Mouse (Mus musculus): ENCODE results near the gene Sik1.

Gene Sik1

DNA sequence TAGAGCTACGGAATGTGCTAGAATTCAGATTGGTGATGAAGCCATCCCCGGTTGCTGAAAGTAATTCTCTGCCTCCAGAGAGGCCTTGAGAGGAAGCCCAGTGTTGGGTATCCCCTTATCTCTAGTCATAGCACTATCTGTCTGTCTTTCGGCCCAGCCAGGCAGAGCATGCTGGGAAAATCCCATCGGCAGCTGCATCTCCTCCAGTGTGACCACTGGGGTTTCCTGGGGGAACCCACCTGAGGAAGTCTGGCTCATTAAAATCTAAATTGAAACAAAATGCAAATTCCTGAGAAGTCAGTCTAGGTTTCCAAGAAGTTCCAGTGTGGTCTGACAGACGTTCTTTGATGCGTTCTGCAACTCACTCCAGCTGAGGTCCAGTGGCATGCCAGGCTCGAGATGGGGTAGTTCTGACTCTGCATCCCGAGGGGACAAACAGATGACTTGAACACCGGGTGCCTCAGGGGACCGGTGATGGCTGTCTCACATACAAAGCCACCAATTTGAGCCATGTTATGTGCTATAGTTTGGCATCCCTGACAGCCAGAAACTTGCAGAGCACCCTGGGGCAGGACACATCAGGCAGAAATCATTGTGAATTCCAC is 19.8 kb upstream of the Sik1 start:
- DNase-seq = peak in 1 of 2 experiments; percentile 3

GRCm38 (mm10) chr17:31874691-31875090 is 19.1 kb upstream of the Sik1 start:
- DNase-seq = peak in 1 of 2 experiments; percentile 11

DNA sequence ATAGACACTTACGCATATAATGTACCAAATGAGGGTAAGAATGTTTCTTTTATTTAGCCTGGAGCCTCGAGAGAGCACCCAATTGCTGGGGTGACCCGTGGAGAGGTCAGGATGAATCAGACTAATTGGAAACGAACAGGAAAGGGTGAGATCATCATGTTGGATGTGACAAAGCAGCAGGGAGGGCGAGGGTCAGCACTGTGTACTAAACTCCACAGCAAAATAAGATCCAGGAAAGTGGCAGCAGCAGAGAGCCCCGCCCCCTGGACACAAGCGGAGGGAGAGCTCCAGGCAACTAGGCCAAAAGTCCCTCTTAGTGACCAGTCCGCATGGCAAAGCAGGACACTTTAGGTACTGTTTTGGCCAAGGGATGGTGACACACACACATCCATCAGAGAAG is 18.4 kb upstream of the Sik1 start:
- peak in 1 of 2 experiments; percentile 3 for DNase-seq

DNA sequence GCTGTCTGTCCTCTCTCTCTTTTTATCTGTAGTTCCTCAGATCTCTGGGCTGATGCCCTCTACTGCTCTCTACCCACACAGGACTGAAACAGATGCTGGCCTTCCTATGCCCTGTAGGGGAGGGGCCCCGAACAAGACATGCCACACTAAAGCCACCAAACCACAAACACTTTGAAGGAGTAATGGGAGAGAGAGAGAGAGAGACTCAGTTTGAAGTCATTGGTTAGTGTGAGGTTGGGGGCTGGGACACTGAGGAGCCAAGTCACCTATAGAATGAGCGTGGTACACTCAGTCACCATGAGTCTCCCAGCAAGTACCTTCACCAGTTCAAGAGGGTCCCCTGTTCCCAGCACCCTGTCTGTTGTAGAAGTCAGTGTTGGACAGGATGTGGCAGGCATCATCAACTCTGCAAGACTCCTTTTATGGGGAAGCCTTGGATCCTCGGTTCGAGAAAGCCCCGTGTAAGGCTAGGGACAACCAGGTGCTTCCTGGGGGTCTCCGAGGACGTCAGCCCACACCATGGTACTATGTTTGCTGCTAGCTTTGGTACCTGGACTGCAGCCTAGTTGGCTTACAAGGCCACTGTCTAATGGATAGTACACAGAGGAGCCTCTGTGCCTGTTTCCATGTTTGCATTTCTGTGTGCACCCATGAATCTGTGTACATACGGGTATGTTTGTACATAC is 17.7 kb upstream of the Sik1 start:
- peak in 1 of 2 experiments; percentile 1 for DNase-seq

GRCm38 (mm10) chr17:31872826-31873165 is 17.2 kb upstream of the Sik1 start:
- DNase-seq = no peak

DNA sequence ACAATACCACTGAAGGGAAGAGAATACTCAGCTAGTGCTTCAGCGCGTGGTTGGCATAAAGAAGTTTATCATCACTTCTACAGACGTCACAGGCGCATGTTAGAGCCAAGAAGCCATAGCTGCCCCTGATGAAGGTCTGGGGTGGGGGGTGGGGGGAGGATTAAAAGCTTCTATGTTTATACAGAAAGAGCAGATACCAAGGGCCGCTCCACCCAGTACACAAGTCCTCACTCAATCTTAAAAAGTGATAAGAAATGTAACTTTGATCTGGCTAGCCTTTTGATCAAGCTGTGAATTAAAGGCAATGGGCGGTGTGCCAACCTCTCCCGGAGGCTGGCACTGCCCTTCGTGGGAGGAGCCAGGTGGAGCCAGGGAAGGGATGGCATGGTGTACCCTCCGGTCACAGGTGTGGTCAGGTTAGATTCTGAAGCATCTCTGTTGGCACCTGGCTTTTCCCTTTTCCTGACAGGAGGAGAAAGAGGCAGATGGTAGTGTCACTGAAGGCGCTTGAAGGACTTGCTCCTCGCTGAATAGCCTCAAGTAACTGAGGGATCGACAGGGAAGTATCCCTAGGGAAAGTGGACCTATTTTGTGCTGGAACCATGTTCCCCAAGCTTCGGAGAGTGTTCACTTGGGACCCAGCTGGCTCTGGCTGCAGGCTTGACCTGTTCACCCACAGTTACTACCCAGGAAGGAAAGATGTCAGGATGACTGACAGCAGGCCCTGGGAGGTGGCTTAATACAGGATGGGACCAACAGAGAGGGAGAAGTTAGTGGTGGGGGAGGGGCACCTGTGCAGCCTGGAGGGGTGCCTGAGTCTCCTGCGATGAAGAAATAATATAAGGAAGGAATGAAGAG is 16.6 kb upstream of the Sik1 start:
- DNase-seq = peak in 1 of 2 experiments; percentile 4

DNA sequence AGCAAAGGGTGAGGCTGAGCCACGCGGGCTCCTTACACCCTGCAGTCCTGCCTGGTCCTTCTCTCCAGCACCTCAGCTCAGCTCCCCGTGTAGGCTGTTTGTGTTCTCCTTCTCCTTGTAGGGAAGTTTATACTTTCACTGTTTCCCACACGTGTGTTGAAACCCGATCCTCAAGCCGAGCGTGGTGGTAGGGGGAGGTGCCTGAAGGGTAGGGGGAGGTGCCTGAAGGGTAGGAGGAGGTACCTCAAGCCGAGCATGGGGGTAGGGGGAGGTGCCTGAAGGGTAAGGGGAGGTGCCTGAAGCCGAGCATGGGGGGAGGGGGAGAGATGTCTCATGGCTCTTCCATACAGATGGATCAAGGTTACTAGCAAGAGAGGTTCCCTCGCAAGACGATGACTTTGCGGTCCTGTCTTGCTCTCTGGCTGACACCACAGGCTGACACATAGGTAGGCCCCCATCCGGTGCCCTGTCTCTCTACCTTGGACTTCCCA is 15.4 kb upstream of the Sik1 start:
- peak in 1 of 2 experiments; percentile 2 for DNase-seq

GRCm38 (mm10) chr17:31870446-31870845 is 14.8 kb upstream of the Sik1 start:
- DNase-seq = peak in 1 of 2 experiments; percentile 0

- peak in 1 of 2 experiments; percentile 2 for DNase-seq
Observed at GRCm38 (mm10) chr17:31868076-31868475, 12.5 kb upstream of the Sik1 start.

DNA sequence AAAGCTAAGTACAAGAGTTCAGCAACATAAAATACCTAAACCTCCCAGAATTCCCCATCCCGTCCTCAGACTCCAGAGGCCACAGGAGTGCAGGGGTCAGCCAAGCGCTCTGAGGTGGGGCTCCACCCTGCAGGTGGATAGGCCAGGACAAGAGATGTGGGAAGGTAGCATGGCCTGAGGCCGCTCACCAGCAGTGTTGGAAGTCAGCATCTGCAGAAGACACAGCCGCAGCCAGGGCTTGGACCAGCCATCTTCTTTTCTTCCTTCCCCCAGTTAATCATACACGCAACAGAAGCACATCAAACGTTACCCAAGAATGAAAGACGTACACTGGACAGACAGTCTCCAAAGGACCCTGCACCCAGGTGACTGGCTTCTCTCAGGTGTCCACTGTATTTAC is 11.5 kb upstream of the Sik1 start:
- peak in 1 of 2 experiments; percentile 1 for DNase-seq

DNA sequence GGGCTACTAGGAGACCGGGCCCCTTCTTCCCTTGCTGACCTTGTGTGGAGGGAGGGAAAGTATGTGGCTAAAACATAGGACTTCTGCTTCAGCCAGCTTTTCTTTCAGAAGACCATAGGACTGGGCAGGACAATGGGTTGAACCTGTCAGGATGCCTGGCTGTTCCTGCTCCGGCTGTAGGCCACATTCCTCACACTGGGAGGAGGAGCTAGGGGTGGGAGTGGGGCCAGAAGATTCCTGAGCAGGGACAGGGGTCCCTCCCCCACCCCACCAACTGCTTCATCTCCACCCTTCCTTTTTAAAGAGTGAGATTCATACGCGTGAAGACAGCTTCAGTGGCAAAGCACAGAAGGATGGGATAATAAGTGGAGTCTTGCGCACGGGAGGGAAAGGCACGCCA is 10.0 kb upstream of the Sik1 start:
- DNase-seq = peak in 1 of 2 experiments; percentile 6

DNA sequence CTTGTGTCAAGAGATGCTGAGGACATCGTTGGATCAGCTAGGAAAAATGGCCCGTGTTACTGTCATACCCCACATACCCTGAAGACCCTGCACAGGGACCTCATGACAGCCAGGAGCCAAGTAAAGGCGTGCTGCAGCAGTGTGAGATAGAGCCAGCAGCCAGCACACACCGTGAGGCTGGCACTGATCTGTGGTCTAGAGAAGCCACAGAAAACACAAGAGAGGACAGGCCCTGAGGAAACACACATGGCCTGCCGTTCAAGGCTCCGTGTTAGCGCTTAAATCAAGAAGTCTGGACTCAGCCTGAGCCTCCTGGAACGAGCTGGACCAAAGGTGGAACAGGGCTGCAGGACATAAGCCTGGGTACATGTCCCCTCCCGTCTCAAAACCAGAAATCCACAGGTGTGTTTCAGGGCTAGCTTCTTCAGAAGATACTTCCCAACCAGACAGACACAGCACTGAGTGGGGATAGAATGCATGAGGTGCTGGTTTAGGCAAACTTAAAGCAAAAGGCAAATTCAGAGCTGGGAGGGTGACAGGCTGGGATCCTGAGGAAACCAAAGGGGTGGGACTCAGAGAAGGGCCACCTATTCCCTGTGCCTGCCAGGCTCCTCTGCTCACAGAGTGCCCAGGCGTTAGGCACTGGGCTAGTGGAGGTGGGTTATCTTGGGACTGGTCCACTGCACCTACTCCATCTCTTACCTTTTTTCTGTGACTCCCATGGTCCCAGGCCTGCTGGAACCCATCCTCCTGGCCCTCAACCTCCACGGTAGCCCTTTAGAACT is 9.3 kb upstream of the Sik1 start:
- peak in 1 of 2 experiments; percentile 20 for DNase-seq

DNA sequence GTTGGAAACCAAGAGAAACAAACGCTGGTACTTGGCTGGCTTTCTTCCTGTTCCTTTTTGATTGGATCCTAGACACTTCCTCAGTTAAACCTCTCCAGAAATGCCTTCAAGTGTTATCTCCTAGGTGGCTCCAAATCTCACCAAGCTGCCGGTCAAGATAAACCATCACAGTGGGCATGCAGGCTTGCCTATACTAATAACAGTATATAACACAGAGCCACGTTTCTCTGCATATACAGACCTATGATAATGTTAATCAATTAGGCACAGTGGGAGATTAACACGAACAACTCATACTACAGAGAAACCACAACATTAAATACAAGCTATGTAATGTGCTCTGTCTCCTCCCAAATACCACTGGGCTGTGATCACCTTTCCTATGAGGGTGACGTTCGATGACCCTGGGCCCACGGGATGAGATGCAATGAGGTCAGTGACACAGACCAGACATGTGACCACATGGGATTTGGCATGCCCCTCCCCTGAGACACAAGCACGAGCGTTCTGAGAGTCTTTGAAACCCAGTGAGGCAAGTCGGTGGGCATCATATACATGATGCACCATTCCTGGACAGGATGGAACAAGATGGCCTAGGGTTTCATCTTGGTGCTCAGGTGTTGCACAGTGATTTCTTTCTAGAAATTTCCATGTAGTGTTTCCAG is 7.7 kb upstream of the Sik1 start:
- peak in 1 of 2 experiments; percentile 2 for DNase-seq

- DNase-seq = peak in 1 of 2 experiments; percentile 45
Observed at GRCm38 (mm10) chr17:31862136-31862535, 6.5 kb upstream of the Sik1 start.

- DNase-seq = peak in 1 of 2 experiments; percentile 0
Observed at GRCm38 (mm10) chr17:31861661-31862060, 6.1 kb upstream of the Sik1 start.

DNA sequence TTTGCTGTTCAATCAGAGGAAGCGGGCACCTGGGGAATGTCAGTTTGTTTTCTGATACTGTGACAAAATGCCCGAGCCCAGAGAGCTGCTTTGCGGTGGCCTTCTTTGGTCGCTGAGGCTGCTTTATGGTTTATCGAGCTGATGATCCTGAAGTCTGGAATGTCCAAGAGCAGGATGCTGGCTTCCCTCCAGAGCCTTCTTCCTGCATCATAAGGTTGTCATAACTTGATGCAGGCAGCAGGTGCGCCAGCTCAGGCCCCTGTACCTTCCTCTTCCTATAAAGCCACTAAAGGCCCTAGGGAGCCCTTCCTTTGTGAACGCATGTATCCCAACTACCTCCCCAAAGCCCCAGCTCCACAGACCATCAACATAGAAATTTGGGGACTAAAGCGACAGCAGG is 5.3 kb upstream of the Sik1 start:
- DNase-seq = no peak

- DNase-seq = no peak
Observed at GRCm38 (mm10) chr17:31859367-31859766, 3.8 kb upstream of the Sik1 start.

GRCm38 (mm10) chr17:31858786-31859185 is 3.2 kb upstream of the Sik1 start:
- DNase-seq = no peak

GRCm38 (mm10) chr17:31857903-31858426 is 2.4 kb upstream of the Sik1 start:
- DNase-seq = no peak

DNA sequence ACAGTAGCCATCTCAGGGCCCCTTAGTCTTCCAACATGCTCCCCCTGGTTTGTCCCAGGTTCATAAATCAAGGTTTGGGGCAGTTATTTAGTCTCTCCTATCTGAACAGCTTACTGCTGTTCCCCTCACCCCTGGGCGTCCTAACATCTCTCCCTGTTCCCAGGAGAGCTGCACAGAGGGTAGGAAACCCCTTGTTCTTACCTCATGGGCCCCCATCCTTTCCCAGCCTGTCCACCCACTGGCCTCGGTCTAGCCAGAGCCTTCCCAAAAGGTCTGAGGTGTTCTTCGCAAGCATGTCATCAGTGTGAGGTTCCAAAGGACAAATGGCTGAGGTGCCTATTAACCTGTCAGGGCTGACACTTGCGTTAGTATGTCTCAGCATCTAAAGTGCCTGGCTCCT is 1.6 kb upstream of the Sik1 start:
- DNase-seq = no peak

DNA sequence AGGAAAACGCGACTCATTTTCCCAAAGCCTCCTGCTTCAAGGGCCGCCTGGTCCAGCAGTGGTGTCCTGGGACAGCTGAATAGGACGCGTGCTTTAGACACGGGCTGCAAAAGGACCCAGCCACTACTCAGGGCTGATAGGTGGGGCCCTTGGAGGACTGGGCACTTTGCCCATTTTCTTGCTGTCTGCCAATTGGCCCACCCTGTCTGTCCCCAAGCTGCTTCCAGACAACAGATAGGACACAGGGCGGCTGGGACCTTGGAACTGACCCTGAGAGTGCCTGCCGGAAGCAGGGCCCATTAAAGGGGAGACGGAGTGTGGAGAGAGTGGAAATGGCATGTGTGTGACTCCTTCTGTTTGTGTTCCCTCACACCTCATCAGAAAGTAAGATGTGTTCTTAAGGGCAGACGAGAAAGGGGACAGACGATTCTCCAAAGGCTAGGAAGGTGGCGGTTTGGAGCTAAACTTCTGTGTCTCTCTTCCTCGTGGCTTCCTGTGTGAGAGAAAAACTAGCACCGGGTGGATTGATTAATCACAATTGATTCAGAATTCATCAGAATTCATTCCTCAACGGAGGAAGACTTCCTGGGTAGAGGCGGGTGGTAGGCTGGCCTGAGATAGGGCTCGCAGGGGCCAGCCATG is 1.0 kb upstream of the Sik1 start:
- DNase-seq = peak; percentile 69

Data from cerebellum, postnatal 10 days (tissue).